Mouse (Mus musculus): ENCODE results near the gene Rfc3.
"Not testable (repeated sequence)": the region's sequence is repeated elsewhere in the genome, so short reads cannot be mapped to it uniquely, and the experiment has no call there.

The Rfc3 gene

GRCm38 (mm10) chr5:151650700-151651410 lies at the start of gene Rfc3:
Gene Rfc3 (minus strand): TSS chr5:151651242.
- DNase-seq (ENCODE audit: low read depth, low spot score), result peak; percentile 94

- DNase-seq (ENCODE audit: low read depth, low spot score), result not testable (repeated sequence)
Measured at GRCm38 (mm10) chr5:151693636-151694035, 42.6 kb upstream of the Rfc3 start.

- DNase-seq (ENCODE audit: low read depth, low spot score), result peak; percentile 76
Measured at GRCm38 (mm10) chr5:151686606-151687525, 35.8 kb upstream of the Rfc3 start.

GRCm38 (mm10) chr5:151662207-151662606 lies 11.2 kb upstream of the Rfc3 start:
- no peak for DNase-seq (ENCODE audit: low read depth, low spot score)

GRCm38 (mm10) chr5:151651411-151651784 lies 356 bp upstream of the Rfc3 start:
- no peak for DNase-seq (ENCODE audit: low read depth, low spot score)

- DNase-seq (ENCODE audit: low read depth, low spot score), result peak; percentile 26
Measured at GRCm38 (mm10) chr5:151644845-151645244, 6.2 kb downstream of the Rfc3 start.

GRCm38 (mm10) chr5:151642867-151643266 lies 8.2 kb downstream of the Rfc3 start:
- no peak for DNase-seq (ENCODE audit: low read depth, low spot score)

GRCm38 (mm10) chr5:151642102-151642501 lies 8.9 kb downstream of the Rfc3 start:
- no peak for DNase-seq (ENCODE audit: low read depth, low spot score)

GRCm38 (mm10) chr5:151605921-151606320 lies 45.1 kb downstream of the Rfc3 start, which contains the start of gene Vmn2r18:
Gene Vmn2r18 (minus strand): TSS chr5:151606021.
- no peak for DNase-seq (ENCODE audit: low read depth, low spot score)

- DNase-seq (ENCODE audit: low read depth, low spot score), result no peak
Measured at GRCm38 (mm10) chr5:151601696-151602095, 49.3 kb downstream of the Rfc3 start.

All from CD4-positive helper T cell, adult 2 months (primary cell).